Mouse (Mus musculus) midbrain, embryonic 15.5 days (tissue): ENCODE data around the gene Rsph1. TPM values are rescaled to one million over a fixed set of nuclear protein-coding genes. Genes with fewer than 3 reads are reported as not detected.
"Not testable (repeated sequence)": the region's sequence is repeated elsewhere in the genome, so short reads cannot be mapped to it uniquely, and the experiment has no call there.

ENCODE experiments used
- ATAC-seq: fragments of 200-750 bp; cut with Nextera tagmentation; replicated peaks from 2 replicates; pipeline ENCODE4 v1.8.0; 2017; ENCODE audit warnings: moderate TSS enrichment
- H3K27ac ChIP-seq: fragments of 300-500 bp; sonication (generic); 2 replicates; pipeline ENCODE4 v1.5.1; 2015; ENCODE audit warnings: mild to moderate bottlenecking, inconsistent platforms
- H3K27me3 ChIP-seq: fragments of 300-500 bp; sonication (generic); replicated peaks from 2 replicates; pipeline ENCODE4 v1.6.1; 2015; ENCODE audit warnings: inconsistent platforms
- H3K36me3 ChIP-seq: fragments of 300-500 bp; sonication (generic); replicated peaks from 2 replicates; pipeline ENCODE4 v1.6.1; 2015; ENCODE audit warnings: inconsistent platforms
- H3K4me1 ChIP-seq: fragments of 300-500 bp; sonication (generic); 2 replicates; pipeline ENCODE4 v1.6.1; 2015; ENCODE audit warnings: inconsistent platforms
- H3K4me2 ChIP-seq: fragments of 300-500 bp; sonication (generic); 2 replicates; pipeline ENCODE4 v1.6.1; 2015; ENCODE audit warnings: inconsistent platforms, mild to moderate bottlenecking, moderate library complexity
- H3K4me3 ChIP-seq: fragments of 300-500 bp; sonication (generic); 2 replicates; pipeline ENCODE4 v1.5.1; 2015; ENCODE audit warnings: mild to moderate bottlenecking, inconsistent platforms
- H3K9ac ChIP-seq: fragments of 300-500 bp; sonication (generic); 2 replicates; pipeline ENCODE4 v1.6.1; 2015; ENCODE audit warnings: mild to moderate bottlenecking, inconsistent platforms
- H3K9me3 ChIP-seq: fragments of 300-500 bp; sonication (generic); 2 replicates; pipeline ENCODE4 v1.6.1; 2016; ENCODE audit warnings: inconsistent platforms
- WGBS: fragments of 180-500 bp; shearing (Covaris S2); methylation state at CpG from one replicate; pipeline ENCODE4 v1.1.7; 2015; ENCODE audit warnings: mixed read lengths; 5-methylcytosine and 5-hydroxymethylcytosine counted together
- polyA plus RNA-seq: library from polyadenylated mRNA; unstranded; fragments of >200 nt; fragmentation: Nextera tagmentation; extraction: Ambion mirVana; gene quantifications from 2 replicates; pipeline ENCODE4 v1.2.1, GENCODE M21; 2015

Gene Rsph1
- polyA plus RNA-seq, 1 experiment from 2014 or later = 6.4 TPM

- Histone ChIP-seq H3K4me1 (peaks cover 12% of the 10 kb centered on the region), H3K9me3 (no peaks in the 10 kb centered on the region), H3K27ac (no peak overlapping the region), H3K4me3 (no peak overlapping the region), H3K9ac (no peak overlapping the region), H3K4me2 (peak overlapping the region; percentile 22), H3K27me3 (no peaks in the 10 kb centered on the region), H3K36me3 (no peaks in the 10 kb centered on the region)
- WGBS = 6% methylated on average over 7 of the region's 7 CpGs
- no peak for ATAC-seq
Observed at GRCm38 (mm10) chr17:31282687-31283053, 5.5 kb upstream of the Rsph1 start.

GRCm38 (mm10) chr17:31281830-31282686 lies 4.9 kb upstream of the Rsph1 start:
- Histone ChIP-seq H3K27me3 (no peaks in the 10 kb centered on the region), H3K4me3 (no peak overlapping the region), H3K4me2 (peak overlapping the region; percentile 22), H3K27ac (peak overlapping the region; percentile 54), H3K9ac (no peak overlapping the region), H3K36me3 (no peaks in the 10 kb centered on the region), H3K9me3 (no peaks in the 10 kb centered on the region), H3K4me1 (peaks cover 17% of the 10 kb centered on the region)
- ATAC-seq = no peak
- 31% methylated on average over 19 of the region's 19 CpGs for WGBS

- WGBS = 84% methylated on average over 6 of the region's 6 CpGs
- H3K4me2 ChIP-seq = no peak overlapping the region
- peaks cover 25% of the 10 kb centered on the region for H3K4me1 ChIP-seq
- H3K27me3 ChIP-seq = no peaks in the 10 kb centered on the region
- no peak for ATAC-seq
- H3K4me3 ChIP-seq = no peak overlapping the region
- H3K9ac ChIP-seq = no peak overlapping the region
- no peak overlapping the region for H3K27ac ChIP-seq
- H3K36me3 ChIP-seq = no peaks in the 10 kb centered on the region
- H3K9me3 ChIP-seq = no peaks in the 10 kb centered on the region
Observed at GRCm38 (mm10) chr17:31280269-31280668, 3.1 kb upstream of the Rsph1 start.

GRCm38 (mm10) chr17:31279541-31279940 lies 2.4 kb upstream of the Rsph1 start:
- peaks cover 25% of the 10 kb centered on the region for H3K4me1 ChIP-seq
- no peaks in the 10 kb centered on the region for H3K27me3 ChIP-seq
- no peak overlapping the region for H3K9ac ChIP-seq
- H3K27ac ChIP-seq = no peak overlapping the region
- no peak overlapping the region for H3K4me3 ChIP-seq
- no peaks in the 10 kb centered on the region for H3K9me3 ChIP-seq
- no peaks in the 10 kb centered on the region for H3K36me3 ChIP-seq
- 84% methylated on average over 9 of the region's 9 CpGs for WGBS
- no peak for ATAC-seq
- H3K4me2 ChIP-seq = no peak overlapping the region

GRCm38 (mm10) chr17:31277931-31278330 lies 748 bp upstream of the Rsph1 start:
- Histone ChIP-seq H3K27me3 (no peaks in the 10 kb centered on the region), H3K9me3 (no peaks in the 10 kb centered on the region), H3K36me3 (no peaks in the 10 kb centered on the region), H3K4me2 (no peak overlapping the region), H3K9ac (no peak overlapping the region), H3K4me1 (peaks cover 24% of the 10 kb centered on the region), H3K4me3 (no peak overlapping the region), H3K27ac (no peak overlapping the region)
- WGBS = 74% methylated on average over 4 of the region's 4 CpGs
- peak; percentile 35; the same call in 1 of the 2 replicates for ATAC-seq

- Histone ChIP-seq H3K27ac (peak overlapping the region; percentile 57; the same call in 1 of the 2 replicates), H3K4me1 (peaks cover 17% of the 10 kb centered on the region), H3K9ac (no peak overlapping the region; the same call in 1 of the 2 replicates), H3K27me3 (no peaks in the 10 kb centered on the region), H3K4me2 (peak overlapping the region; percentile 91), H3K9me3 (no peaks in the 10 kb centered on the region), H3K36me3 (no peaks in the 10 kb centered on the region), H3K4me3 (peak overlapping the region; percentile 56)
- WGBS = 23% methylated on average over 9 of the region's 9 CpGs
- no peak for ATAC-seq
Observed at GRCm38 (mm10) chr17:31276207-31276921, 819 bp downstream of the Rsph1 start.

- Histone ChIP-seq H3K27ac (no peak overlapping the region), H3K4me3 (no peak overlapping the region), H3K4me1 (peaks cover 17% of the 10 kb centered on the region), H3K27me3 (no peaks in the 10 kb centered on the region), H3K4me2 (no peak overlapping the region), H3K36me3 (no peaks in the 10 kb centered on the region), H3K9me3 (no peaks in the 10 kb centered on the region), H3K9ac (no peak overlapping the region)
- WGBS = 87% methylated on average over 6 of the region's 6 CpGs
- no peak for ATAC-seq
Observed at GRCm38 (mm10) chr17:31275181-31275580, 2.0 kb downstream of the Rsph1 start.

GRCm38 (mm10) chr17:31273631-31274030 lies 3.6 kb downstream of the Rsph1 start:
- Histone ChIP-seq H3K27me3 (no peaks in the 10 kb centered on the region), H3K9me3 (no peaks in the 10 kb centered on the region), H3K27ac (no peak overlapping the region), H3K4me3 (no peak overlapping the region), H3K9ac (no peak overlapping the region), H3K4me2 (no peak overlapping the region), H3K36me3 (no peaks in the 10 kb centered on the region), H3K4me1 (peaks cover 17% of the 10 kb centered on the region)
- ATAC-seq = no peak
- WGBS = 88% methylated on average over 8 of the region's 8 CpGs

- Histone ChIP-seq H3K27me3 (no peaks in the 10 kb centered on the region), H3K27ac (no peak overlapping the region), H3K9me3 (no peaks in the 10 kb centered on the region), H3K4me2 (no peak overlapping the region), H3K4me1 (peaks cover 13% of the 10 kb centered on the region), H3K4me3 (no peak overlapping the region), H3K36me3 (no peaks in the 10 kb centered on the region), H3K9ac (no peak overlapping the region)
- WGBS = 89% methylated on average over 9 of the region's 9 CpGs
- ATAC-seq = no peak
Observed at GRCm38 (mm10) chr17:31272416-31273165, 4.6 kb downstream of the Rsph1 start.

GRCm38 (mm10) chr17:31271136-31271851 lies 5.9 kb downstream of the Rsph1 start:
- Histone ChIP-seq H3K27me3 (no peaks in the 10 kb centered on the region), H3K27ac (no peak overlapping the region), H3K4me2 (no peak overlapping the region), H3K4me1 (peaks cover under 1% of the 10 kb centered on the region; the same call in 1 of the 2 replicates), H3K9ac (no peak overlapping the region), H3K4me3 (no peak overlapping the region), H3K9me3 (no peaks in the 10 kb centered on the region), H3K36me3 (no peaks in the 10 kb centered on the region)
- WGBS = 56% methylated on average over 5 of the region's 7 CpGs
- ATAC-seq = no peak

- not testable (repeated sequence) for H3K9ac ChIP-seq, ATAC-seq, H3K9me3 ChIP-seq, H3K27me3 ChIP-seq, H3K4me3 ChIP-seq, H3K27ac ChIP-seq, H3K36me3 ChIP-seq, H3K4me1 ChIP-seq, H3K4me2 ChIP-seq
- WGBS = 77% methylated on average over 5 of the region's 8 CpGs
Observed at GRCm38 (mm10) chr17:31270736-31271135, 6.4 kb downstream of the Rsph1 start.

GRCm38 (mm10) chr17:31270246-31270645 lies 6.9 kb downstream of the Rsph1 start:
- Histone ChIP-seq H3K9me3 (no peaks in the 10 kb centered on the region), H3K4me3 (no peak overlapping the region)
- 90% methylated on average over 4 of the region's 4 CpGs for WGBS

More at GRCm38 (mm10) chr17:31270246-31270645, 6.9 kb downstream of the Rsph1 start:
- H3K4me2 ChIP-seq = no peak overlapping the region
- no peak overlapping the region for H3K9ac ChIP-seq
- ATAC-seq = no peak
- no peaks in the 10 kb centered on the region for H3K36me3 ChIP-seq
- no peaks in the 10 kb centered on the region for H3K4me1 ChIP-seq
- no peak overlapping the region for H3K27ac ChIP-seq
- no peaks in the 10 kb centered on the region for H3K27me3 ChIP-seq
